11 mouse cellular contexts compared by ENCODE assay signal in the genomic region with DNA sequence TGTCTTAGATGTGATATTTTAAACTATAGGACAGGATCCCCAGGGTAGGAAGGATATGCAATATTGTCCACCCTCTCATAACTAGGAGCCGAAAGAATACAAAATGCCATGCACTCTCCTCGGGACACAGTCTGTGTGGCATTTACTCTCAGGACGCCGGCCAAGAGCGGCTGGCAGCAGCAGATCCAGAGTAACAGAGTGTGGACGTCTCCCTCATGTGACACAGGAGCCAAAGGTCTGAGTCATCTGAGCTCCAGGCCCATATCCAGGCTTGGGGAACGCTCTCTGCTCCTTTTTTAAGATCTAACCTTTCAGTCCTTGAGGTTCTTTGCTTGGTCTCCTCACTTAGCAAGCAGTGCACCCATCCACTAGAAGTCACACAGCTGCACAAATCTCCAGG.
DNase-seq lines count a peak whose midpoint lies in the region; ATAC-seq and TF ChIP-seq lines count a peak whose summit lies in the region.
"Had no signal": no experiment of that assay in that cellular context is flagged by ENCODE, and none has a peak within 500 bp of the region (broad histone marks: within the 10 kb centered on the region; RNA-seq: fewer than 3 reads in every experiment).

No protein-coding gene starts in this region.

- no peak for ATAC-seq in midbrain, postnatal 0 days (ENCODE audit: low FRiP score)
- no peak for ATAC-seq in midbrain, embryonic 16.5 days
- ATAC-seq in heart, embryonic 14.5 days (ENCODE audit: insufficient number of reproducible peaks, insufficient read depth, low FRiP score, low read depth): peak; percentile 78; the same call in 1 of the 2 replicates
- ATAC-seq: forebrain, embryonic 14.5 days; midbrain, embryonic 13.5 days had no signal

- H3K27ac ChIP-seq in midbrain, postnatal 0 days (ENCODE audit: low read depth, low read length): no peak overlapping the region
- H3K27ac ChIP-seq in midbrain, embryonic 16.5 days (ENCODE audit: low read length): no peak overlapping the region
- H3K27ac ChIP-seq in heart, embryonic 14.5 days (replicated peaks in 1 of 2; ENCODE audit: control insufficient read depth in 1 of 2, insufficient read depth in 1 of 2, low read depth in 2 of 2, low read length in 2 of 2): peak overlapping the region; percentile 74 to 86
- H3K27ac ChIP-seq: midbrain, embryonic 13.5 days had no signal

- no peaks in the 10 kb centered on the region for H3K27me3 ChIP-seq in midbrain, postnatal 0 days (ENCODE audit: insufficient read depth, low read length)
- H3K27me3 ChIP-seq in midbrain, embryonic 16.5 days (ENCODE audit: control insufficient read depth, insufficient read depth, low read depth, low read length): no peaks in the 10 kb centered on the region
- no peaks in the 10 kb centered on the region for H3K27me3 ChIP-seq in heart, embryonic 14.5 days (ENCODE audit: control insufficient read depth, insufficient read depth, low read length)
- H3K27me3 ChIP-seq: midbrain, embryonic 13.5 days had no signal

- no peak overlapping the region for H3K4me2 ChIP-seq in midbrain, postnatal 0 days (ENCODE audit: low read depth, low read length, poor library complexity, severe bottlenecking)
- no peak overlapping the region for H3K4me2 ChIP-seq in midbrain, embryonic 16.5 days (ENCODE audit: low read length)
- no peak overlapping the region for H3K4me2 ChIP-seq in heart, embryonic 14.5 days (ENCODE audit: low read length)
- H3K4me2 ChIP-seq: midbrain, embryonic 13.5 days had no signal

- TF ChIP-seq CTCF in midbrain, postnatal 0 days (IDR thresholded peaks at IDR 0.05): no peak

- H3K4me1 ChIP-seq in midbrain, postnatal 0 days (ENCODE audit: insufficient read depth, low read length): no peaks in the 10 kb centered on the region
- H3K4me1 ChIP-seq in midbrain, embryonic 16.5 days (ENCODE audit: control insufficient read depth, insufficient read depth, low read length): no peaks in the 10 kb centered on the region
- H3K4me1 ChIP-seq in heart, embryonic 14.5 days (ENCODE audit: control insufficient read depth in 2 of 2, insufficient read depth in 2 of 2, low read length in 2 of 2): peaks cover 26 to 42% of the 10 kb centered on the region in 2 experiments
- H3K4me1 ChIP-seq: midbrain, embryonic 13.5 days had no signal

- H3K9ac ChIP-seq in midbrain, postnatal 0 days (replicated peaks; ENCODE audit: low read length, poor library complexity, severe bottlenecking): no peak overlapping the region
- H3K9ac ChIP-seq in midbrain, embryonic 16.5 days (ENCODE audit: low read depth, low read length): no peak overlapping the region
- H3K9ac ChIP-seq in heart, embryonic 14.5 days (ENCODE audit: low read length): peak overlapping the region; percentile 49; the same call in 1 of the 2 replicates
- H3K9ac ChIP-seq: midbrain, embryonic 13.5 days had no signal

- DNase-seq in midbrain, postnatal 0 days (ENCODE audit: low spot score): peak; percentile 28
- DNase-seq in cerebellum, postnatal 14 days: peak; percentile 56 to 57
- DNase-seq in lung, postnatal 36 days: peak; percentile 49
- no peak for DNase-seq in layer of hippocampus, postnatal 25 days (ENCODE audit: extremely low spot score in 1 of 2, low spot score in 1 of 2)
- DNase-seq in right cerebral cortex, postnatal 36 days (ENCODE audit: low spot score in 2 of 2): no peak
- DNase-seq in urinary bladder, adult 2 months (ENCODE audit: low spot score): no peak
- DNase-seq: right cerebral cortex, postnatal 25 days had no signal

- WGBS in midbrain, postnatal 0 days: 87% methylated on average over 7 of the region's 7 CpGs
- WGBS in midbrain, embryonic 16.5 days: 89% methylated on average over 7 of the region's 7 CpGs
- 26% methylated on average over 7 of the region's 7 CpGs for WGBS in heart, embryonic 14.5 days

- no peak overlapping the region for H3K4me3 ChIP-seq in midbrain, postnatal 0 days (ENCODE audit: low read depth, low read length)
- no peak overlapping the region for H3K4me3 ChIP-seq in midbrain, embryonic 16.5 days (ENCODE audit: low read depth, low read length)
- H3K4me3 ChIP-seq in heart, embryonic 14.5 days (ENCODE audit: control insufficient read depth in 1 of 2, insufficient read depth in 1 of 2, low read depth in 1 of 2, low read length in 2 of 2): no peak overlapping the region
- H3K4me3 ChIP-seq: midbrain, embryonic 13.5 days had no signal

- H3K36me3 ChIP-seq in midbrain, postnatal 0 days (ENCODE audit: insufficient read depth, low read length): no peaks in the 10 kb centered on the region
- H3K36me3 ChIP-seq in midbrain, embryonic 16.5 days (ENCODE audit: control insufficient read depth, insufficient read depth, low read length): no peaks in the 10 kb centered on the region
- no peaks in the 10 kb centered on the region for H3K36me3 ChIP-seq in heart, embryonic 14.5 days (ENCODE audit: control insufficient read depth, insufficient read depth, low read length)
- H3K36me3 ChIP-seq: midbrain, embryonic 13.5 days had no signal

- H3K9me3 ChIP-seq in midbrain, postnatal 0 days (ENCODE audit: low read length): no peaks in the 10 kb centered on the region
- H3K9me3 ChIP-seq in midbrain, embryonic 16.5 days (replicated peaks; ENCODE audit: control insufficient read depth, low read length, poor library complexity, severe bottlenecking): no peaks in the 10 kb centered on the region
- H3K9me3 ChIP-seq in heart, embryonic 14.5 days (ENCODE audit: control insufficient read depth, low read length): no peaks in the 10 kb centered on the region
- H3K9me3 ChIP-seq: midbrain, embryonic 13.5 days had no signal

Comparison
In these comparisons a context has a peak if more than half of its experiments do, and no peak if none do; other contexts are left out.
1. DNase-seq: peak in midbrain, postnatal 0 days (single experiment), cerebellum, postnatal 14 days (2 of 2) and lung, postnatal 36 days (single experiment); none in layer of hippocampus, postnatal 25 days (0 of 2), right cerebral cortex, postnatal 36 days (0 of 2) and urinary bladder, adult 2 months (single experiment).
2. H3K27ac ChIP-seq: peak in heart, embryonic 14.5 days (2 of 2); none in midbrain, postnatal 0 days (single experiment) and midbrain, embryonic 16.5 days (single experiment).